Mouse (Mus musculus): ENCODE data around the gene Foxj3.

The Foxj3 gene

DNA sequence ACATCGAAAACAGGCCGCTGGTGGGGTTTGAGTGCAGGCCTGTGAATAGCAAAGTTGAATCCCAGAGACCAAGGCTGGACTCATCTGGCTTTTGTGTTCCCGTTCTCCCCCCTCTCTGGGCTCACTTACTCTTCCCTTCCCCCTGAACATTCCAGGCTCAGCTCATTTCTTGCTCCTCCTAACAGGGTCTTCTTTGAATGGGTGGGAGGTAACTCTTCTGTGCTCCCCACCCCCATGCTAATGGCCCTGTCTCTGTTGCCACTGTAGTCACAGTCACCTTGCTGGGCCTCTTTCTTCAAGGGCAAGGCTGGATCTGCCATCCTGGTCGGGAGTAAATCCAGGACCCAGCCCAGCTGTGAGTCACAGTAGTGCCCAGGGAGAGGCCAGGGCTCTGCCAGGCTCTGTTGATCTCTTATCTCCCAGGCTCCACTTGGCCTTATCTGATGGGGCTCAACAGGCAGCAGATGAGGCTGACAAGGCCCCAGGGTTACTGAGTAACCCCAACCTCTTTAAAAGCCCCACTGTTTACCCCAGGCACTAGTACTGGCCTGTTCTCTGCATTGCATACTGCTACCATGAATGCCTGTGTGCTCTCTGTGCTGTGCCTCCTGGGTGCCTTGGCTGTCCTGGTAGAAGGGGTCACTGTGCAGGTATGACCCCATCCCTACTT lies 100.5 kb downstream of the Foxj3 start, which contains the start of gene Guca2a:
TSS of gene Guca2a (plus strand) at position 529 of the 670 bp plus-strand sequence.
- no peak for DNase-seq (ENCODE audit: low spot score)

DNA sequence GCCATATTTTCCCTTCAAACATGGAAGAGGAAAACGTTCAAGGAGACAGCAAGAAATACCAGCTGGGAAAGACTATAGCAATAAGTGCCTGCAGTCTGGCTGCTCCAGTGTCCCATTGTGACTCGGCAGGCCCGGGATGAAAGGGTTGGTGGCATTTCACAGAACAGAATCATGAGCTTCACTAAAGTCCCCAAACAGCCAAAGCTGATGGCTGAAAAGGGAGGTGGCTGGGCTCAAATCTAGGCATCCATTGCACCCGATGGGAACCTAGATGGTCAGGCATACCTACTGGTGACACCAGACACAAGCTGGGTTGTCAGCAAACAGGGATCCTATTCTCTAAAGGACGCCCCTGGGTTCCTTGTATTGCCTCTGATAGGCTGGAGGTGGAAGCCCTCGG lies 101.1 kb downstream of the Foxj3 start:
- DNase-seq (ENCODE audit: low spot score), result no peak

DNA sequence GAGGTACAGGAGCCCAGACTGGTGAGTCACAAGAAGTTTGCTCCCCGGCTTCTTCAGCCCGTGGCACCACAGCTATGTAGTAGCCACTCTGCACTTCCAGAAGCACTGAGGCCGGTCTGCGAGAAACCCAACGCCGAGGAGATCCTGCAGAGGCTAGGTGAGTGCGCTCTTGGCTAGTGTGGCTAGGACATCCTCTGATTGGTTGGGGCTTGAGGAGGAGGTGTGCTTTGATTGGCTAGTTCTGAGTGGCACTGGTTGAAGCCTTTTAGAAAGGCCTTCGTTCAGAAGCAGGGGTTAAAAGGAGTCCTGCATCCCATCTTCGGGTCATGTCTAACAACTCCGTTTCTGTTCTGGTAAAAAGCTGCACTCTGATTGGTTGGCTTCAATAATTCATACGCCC lies 101.9 kb downstream of the Foxj3 start:
- DNase-seq (ENCODE audit: low spot score), result no peak

DNA sequence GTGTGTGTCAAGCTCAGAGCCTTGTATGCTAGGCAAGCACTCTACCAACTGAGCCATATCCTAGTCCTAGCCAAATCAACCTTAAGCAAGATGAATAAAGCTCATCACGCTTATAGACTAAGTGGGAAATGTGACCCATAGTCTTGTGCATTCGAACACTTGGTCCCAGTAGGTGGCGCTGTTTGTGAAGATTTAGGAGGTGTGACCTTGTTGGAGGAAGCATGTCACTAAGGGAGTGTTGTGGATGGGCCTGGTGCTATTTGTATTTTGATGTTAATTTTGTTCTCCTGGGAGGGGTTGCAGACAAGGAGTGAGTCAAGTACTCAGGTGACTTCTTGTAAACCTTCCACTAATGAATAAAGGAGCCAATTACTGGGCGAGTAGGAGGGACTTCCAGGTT lies 105.9 kb downstream of the Foxj3 start:
- DNase-seq (ENCODE audit: low spot score), result no peak

DNA sequence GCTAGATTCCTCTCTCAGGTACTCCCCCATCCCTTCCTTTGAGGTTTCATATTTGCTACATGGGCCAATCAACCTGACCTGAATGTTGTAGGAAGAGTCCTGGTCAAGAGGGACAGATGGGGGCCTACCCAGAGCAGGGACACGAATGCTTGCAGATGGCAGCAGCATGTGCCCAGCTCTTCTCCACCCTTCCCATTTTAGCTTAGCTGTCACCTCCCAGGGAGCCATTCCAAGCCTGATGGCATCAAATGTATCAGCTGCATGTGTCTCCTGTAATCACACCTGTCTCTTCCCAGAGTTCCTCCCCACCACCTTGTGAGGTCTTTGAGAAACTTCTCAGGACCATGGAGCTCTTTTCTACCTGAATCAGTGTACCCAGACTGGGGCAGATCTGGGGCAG lies 120.2 kb downstream of the Foxj3 start:
- DNase-seq (ENCODE audit: low spot score), result no peak

DNA sequence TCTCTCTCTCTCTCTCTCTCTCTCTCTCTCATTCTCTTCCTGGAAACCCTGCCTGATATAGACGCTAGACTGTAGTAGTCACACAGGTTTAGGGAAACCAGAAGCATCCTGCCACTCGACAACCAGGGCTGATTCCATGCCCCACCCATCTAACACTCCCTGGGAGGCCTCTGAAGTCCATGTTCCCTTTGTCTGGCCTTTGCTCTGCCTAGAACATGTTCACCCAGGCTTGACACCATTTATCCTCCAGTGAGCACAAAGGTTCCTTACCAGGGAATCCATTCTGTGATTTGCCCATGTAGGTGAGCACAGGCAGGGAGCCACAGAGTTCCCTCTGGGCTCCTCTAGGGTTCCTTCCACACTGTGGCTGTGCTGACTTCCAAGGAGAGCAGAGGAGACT lies 121.4 kb downstream of the Foxj3 start:
- no peak for DNase-seq (ENCODE audit: low spot score)

DNA sequence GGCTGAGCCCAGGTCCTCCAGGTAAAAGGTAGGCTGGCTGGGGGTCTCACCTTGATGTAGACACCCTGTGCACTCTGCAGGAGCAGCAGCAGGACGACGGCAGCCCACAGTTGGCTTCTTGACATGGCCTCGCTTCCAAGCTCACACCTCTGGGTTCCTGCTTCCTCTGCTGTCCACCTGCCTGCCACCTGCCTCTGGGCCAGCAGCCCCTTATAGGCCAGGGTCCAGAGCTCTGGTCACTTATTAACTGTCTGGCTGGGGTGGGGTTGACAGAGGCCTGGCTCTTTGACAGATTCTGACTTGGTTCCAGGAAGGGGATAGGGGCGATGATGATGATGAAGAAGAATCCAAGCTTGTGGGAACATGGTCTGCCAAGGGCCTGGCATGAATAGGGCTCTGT lies 121.9 kb downstream of the Foxj3 start, which contains the start of gene Guca2b:
TSS of gene Guca2b (minus strand) at position 224 of the 400 bp plus-strand sequence.
- no peak for DNase-seq (ENCODE audit: low spot score)

DNA sequence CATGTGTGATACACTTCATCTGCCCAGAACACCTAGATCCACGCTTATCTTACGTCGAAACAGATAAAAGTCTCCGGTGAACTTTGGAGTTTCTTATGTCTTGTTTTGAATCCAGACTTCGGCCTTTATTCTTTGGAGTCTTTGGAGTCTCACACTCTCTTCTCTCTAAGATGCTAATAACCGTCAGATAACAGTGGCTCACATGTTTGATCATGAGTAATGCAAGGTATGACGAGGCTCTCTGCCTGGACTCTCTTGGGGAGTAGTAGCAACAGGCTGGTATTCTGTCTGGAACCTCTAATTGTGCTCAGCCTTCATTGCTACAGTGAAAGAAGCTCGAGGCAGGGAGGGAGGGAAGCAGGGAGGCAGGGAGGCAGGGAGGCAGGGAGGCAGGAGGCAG lies 123.2 kb downstream of the Foxj3 start:
- DNase-seq (ENCODE audit: low spot score), result no peak

DNA sequence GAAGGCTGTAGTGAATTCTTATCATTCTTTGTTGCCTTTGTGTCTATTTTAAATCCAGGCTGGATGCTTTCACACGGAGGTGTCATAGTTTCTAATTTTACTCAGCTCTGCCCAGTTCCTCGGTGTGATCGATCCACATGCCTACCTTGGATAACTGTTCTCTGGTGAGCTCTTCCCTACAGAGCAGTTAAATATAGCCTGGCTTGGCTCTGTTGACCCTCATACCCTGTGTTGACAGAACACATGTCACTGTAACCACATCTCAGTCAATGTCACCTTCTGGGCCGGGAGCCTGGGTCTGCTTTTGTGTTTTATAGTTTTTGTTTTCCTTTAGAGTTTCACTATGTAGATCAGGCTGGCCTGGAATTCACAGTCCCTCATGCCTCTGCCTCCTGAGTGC lies 125.3 kb downstream of the Foxj3 start:
- DNase-seq (ENCODE audit: low spot score), result no peak

DNA sequence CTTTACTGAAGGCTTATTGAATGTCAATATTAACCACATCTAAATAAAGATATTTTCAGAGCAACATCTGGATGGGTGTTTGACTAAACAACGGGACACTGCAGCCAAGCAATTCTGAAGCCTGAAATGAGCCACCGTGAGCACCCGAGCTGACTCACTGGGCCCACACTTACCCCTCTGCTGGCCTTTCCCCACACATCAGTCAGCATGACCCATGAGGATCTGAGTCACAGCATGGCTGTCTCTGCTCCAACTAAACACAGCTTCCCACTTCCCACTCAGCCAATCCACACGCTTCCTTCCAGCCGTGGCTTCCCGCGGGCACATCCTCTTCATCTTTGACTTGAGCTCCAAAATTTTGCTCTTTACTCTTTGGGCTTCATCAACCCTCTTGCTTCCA lies 126.2 kb downstream of the Foxj3 start:
- no peak for DNase-seq (ENCODE audit: low spot score)

DNA sequence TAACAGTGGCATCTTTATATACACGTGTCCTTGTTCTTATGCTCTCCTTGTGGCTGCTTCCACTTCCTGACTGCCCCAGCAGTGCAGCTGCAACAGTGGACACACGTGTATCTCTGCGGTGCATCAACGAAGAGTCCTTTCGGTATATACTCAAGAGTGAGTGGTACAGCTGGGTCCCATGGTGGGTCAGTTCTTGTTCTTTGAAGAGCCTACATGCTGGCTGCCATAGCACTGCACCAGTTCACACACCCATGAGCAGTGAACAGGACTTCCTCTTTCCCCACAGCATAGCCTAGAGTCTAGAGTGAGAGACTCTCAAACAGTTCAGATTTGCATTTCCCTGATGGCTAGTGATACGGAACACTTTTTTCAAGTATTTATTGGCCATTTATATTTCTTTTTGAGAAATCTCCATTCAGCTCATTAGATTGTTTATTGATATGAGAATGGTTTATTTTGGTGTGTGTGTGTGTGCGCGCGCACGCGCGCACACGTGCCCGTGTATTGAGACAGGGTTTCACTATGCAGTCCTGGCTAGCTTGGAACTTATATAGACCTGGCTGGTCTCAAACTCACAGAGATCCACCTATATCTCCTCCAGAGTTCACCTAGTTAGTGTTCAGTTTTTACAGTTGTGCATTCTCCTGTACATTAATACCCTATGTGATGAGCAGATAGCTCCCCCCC lies 126.7 kb downstream of the Foxj3 start:
- no peak for DNase-seq (ENCODE audit: low spot score)

DNA sequence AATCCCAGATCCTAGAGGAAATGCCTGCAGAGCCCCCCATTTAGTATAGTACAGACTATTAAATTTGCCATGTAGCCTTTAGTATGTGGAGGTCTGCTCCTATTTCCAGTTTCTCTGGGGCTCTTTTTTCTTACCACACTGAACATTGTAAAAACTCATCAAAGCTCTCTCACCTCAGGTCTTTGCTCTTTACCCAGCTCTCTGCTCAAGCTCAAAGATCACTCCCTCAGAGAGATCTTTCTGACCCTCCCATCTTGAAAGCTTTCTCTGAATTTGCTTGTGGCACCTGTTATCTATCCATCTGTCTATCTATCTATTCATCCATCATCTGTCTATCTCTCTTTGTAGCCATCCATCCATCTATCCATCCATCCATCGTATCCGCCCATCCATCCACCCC lies 128.4 kb downstream of the Foxj3 start:
- DNase-seq (ENCODE audit: low spot score), result no peak

DNA sequence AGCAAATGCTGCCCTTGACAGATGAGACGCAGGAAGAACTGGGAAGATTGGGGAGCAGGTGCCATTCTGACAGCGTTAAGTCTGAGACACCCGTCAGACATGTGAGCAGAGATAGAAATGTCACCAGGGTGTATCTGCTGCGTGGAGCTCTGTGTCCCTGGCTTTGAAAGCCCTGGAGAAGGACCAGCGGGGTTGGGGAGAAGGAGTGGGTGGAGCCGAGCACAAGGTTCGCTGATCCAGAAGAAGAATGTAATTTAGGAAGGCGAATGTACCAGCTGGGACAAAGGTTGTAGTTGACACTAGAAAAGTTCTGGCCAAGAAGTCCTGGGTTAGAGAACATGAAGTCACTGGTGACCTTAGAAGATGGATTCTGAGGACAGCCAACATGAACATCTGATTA lies 129.3 kb downstream of the Foxj3 start:
- no peak for DNase-seq (ENCODE audit: low spot score)

DNA sequence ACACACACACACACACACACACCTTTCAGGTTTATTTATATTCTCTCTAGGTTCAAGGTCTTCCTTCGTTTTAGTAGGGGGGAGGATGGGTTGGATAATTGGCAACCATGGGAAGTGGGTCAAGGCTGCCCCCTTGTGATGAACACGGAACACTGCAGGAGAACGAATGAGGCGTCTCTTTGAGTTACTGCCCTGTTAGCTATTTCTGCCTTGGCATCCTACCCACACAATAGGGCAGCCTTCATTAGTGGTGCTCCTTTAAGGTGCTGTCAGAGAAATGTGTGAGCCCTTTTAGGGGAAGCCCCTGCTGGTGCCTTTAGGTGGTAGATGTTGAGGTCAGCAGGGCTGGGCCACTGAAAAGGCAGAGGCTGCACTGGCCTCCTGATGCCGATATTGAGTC lies 130.7 kb downstream of the Foxj3 start:
- DNase-seq (ENCODE audit: low spot score), result no peak

DNA sequence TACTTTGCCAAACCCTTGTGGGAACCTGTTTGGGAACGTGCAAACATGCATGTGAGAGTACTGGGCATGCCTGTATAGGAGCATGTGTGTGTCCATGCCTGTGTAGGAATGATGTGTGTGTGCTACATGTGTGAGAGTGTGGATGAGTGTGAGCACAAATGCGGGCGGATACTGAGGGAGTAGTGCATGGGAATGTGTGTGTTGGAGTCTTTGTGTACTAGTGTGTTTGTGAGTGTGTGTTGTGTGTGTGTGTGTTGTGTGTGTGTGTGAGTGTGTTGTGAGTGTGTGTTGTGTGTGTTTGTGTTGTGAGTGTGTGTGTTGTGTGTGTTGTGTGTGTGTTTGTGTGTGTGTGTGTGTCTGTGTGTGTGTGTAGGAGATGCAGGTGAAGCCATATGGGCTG lies 131.4 kb downstream of the Foxj3 start:
- no peak for DNase-seq (ENCODE audit: low spot score)

DNA sequence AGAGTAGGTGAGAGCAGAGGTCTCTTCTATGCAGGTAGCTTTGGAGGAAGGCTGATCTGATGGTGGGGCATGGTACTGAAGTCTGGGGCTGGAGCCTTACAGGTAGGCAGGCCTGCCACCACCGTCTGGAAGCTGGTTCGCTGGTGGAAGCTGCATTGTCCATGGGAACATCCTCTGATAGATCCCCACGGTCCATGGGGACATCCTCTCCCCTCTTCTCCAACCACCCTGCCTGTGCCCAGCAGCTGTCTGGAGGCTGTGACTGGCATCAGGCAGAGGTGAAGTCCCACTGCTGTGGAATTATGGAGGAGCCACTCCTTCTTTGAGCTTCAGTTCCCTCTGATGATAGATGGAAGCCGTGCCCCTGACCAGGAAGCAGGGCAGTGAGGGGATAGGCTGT lies 131.8 kb downstream of the Foxj3 start:
- no peak for DNase-seq (ENCODE audit: low spot score)

DNA sequence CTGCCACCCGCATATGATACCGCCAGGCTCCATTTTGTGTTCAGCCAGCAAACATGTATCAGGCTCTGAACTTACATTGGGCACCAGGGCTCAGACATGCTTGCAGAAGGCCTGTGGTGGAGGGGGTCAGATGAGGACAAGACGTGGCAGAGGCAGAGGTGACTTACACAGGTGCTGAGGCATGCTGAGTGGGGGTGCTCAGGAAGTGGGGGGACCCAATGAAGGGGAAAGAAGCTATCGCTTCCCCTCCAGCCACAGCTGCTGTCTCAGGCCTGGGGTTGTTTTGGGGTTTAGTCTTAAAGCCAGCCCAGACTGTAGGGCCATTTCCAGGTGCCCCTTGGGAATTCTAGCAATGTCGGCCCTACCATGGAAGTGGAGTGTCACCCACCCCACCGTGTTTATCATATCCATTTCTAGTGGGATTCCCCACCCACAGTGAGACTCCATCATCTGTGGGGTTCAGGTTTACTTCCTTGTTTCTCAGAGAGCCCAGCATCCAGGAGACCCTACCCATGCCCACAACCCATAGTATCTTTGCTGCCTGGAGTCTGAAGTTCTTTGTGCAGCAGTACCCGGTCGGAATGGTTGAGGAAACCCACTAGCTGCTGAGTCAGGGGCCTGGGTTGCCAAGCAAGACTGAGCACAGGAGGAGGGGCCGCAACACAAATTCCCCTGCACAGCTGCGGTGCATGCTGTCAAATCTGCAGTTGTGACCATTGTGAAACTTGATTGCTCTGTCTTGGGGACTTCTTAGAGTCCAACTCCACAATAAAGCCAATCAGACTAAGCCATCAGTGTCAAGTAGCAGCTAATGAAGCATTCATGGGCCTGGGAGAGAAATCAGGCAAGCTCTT lies 132.8 kb downstream of the Foxj3 start:
- DNase-seq (ENCODE audit: low spot score), result no peak

DNA sequence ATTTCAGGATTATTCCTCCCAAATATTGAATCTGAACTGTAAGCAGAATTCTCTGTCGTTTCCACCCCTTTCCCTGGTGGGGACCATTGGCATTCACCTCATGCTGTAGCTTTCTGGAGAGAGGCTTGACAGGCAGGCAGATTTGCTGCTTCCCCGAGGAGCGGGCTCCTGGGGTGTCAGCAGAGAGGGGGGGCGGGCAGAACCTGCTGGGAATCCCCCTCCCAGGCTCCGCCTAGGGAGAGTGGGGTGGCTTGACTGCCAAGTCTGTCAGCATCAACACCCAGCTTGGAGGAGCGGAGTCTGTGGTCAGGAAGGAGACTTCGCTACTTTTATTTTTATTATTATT lies 133.4 kb downstream of the Foxj3 start:
- no peak for DNase-seq (ENCODE audit: low spot score)

DNA sequence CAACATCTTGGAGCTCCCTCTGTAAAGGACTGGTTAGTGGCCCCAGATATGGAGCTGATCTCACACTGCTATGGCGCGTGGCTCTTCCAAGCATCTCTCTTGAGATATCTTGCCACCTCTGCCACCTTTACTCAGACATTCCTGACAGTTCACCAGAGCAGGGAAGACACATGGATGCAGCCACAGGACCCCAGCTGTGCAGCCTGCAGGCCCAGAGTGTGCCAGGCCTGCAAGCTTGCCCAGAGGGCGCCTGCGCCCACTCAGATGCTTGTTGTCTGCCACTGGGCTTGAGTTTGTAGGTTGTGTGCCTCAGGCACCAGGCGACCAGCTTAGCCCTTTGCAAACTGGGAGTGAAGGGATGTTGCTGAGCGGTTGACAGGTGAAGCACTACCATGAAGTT lies 133.9 kb downstream of the Foxj3 start:
- no peak for DNase-seq (ENCODE audit: low spot score)

DNA sequence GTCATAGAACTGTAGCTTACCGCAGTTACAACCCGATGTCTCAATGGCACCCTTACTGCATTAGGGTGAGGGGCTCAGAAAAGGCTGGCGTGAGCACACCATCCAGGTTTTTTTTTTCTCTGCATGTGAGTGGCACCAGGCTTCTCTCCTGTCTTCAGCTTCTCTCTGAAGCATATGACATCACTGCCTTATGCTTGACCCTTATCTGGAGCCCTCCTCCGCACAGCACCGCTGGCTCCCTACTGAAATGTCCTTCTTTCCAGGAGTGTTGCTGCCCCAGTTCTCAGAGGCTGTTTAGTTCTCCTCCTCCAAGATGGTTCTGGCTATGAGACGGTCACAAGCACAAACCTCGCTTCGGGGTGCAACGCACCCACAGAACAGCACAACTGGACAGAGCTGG lies 134.4 kb downstream of the Foxj3 start:
- DNase-seq (ENCODE audit: low spot score), result no peak

DNA sequence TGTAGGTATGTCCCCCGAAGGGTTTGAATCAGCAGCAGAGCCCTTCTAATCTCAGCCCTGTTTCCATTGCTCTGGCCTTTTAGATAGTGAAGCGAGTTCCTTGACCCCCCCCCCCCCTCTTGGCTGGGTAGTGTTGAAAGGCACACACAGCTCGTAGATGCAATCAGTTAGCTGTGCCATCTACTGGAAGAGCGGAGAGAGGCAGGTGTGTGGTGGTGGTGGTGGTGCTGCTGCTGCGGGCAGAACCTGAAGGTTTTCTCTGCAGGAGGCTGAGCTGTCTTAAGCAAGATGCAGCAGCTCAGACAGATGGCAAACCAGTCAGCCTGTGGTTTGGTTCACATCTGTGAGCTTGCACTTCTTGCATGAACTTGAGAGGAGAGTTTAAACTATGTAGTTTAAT lies 135.9 kb downstream of the Foxj3 start:
- no peak for DNase-seq (ENCODE audit: low spot score)
